Mouse (Mus musculus): ENCODE measurements at regions not wholly inside any gene's neighbourhood (a gene's known extent, or its start where the extent isn't known, plus 50 kb on each side); places are given as distances from the start of the nearest gene placed in this dataset.

DNA sequence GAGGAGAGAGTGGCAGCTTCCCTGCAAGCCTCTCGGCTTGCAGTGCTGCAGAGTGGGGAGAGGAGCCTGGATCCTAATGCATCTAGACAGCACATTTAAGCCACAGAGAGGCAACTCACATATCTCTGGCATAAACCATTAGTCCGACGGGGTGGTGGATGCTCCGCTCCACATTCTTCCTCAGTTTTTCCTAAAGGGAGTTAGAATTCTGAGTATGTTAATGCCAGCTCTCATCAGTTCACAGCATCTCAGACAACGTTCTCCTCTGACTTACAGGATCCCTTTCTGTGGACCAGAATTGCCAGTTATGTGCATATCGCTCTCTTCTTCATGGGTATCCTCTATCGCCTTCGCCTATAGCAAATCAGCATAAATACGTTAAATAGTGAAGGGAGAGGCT, 313.4 kb downstream of the Med10 start:
- no peak for ATAC-seq (replicated peaks; ENCODE audit: poor library complexity)

DNA sequence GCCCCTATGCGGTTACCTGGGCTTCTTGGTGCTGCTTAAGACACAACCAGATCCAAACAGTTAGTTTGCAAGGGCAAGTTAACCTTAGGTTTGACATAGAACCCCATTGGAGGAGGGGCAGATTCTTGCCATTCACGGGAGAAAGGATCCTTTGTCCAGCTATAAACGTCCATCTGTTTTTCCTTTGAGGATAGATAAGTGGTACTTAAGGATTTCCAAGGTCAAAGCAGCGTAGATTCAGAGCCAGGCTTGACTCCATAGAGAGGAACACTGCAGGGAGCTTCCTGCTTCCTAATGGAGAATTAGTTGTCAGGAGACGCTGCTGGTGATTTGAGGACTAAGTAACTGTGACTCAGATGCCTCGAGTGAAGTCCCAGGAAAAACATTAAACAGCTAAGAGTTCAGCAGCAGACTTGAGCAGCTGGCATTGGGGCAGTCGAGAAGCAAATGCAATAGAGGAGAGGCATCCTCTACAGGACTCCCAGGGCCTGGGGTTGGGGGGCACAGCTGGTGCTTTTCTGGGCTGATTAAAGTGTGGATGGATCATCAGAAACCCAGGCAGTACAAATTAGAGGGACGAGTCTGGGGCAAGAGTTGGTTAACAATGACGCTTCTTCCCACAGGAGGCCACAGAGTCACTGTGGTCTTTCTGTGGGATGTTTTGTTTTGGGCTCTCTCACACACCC, 322.8 kb downstream of the Med10 start:
- ATAC-seq (replicated peaks; ENCODE audit: poor library complexity), result no peak

DNA sequence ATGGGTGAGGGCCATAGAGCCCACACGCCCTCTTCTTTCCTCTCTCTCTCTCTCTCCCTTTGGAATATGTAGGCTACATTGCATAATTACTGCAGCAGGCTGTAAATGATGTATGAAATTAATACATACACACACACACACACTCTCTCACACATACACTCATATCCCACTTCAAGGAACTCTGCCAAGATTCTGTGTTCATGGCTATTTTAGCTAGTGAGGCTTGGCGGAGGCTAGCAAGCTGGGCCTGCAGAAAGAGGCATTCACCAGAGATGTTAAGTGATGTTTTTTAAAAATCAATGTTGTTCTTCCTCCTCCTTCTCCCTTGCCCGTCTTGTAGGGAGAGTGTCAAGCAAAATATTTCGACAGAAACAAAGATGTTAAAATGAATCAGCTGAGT, 325.1 kb downstream of the Med10 start:
- ATAC-seq (replicated peaks; ENCODE audit: poor library complexity), result no peak

DNA sequence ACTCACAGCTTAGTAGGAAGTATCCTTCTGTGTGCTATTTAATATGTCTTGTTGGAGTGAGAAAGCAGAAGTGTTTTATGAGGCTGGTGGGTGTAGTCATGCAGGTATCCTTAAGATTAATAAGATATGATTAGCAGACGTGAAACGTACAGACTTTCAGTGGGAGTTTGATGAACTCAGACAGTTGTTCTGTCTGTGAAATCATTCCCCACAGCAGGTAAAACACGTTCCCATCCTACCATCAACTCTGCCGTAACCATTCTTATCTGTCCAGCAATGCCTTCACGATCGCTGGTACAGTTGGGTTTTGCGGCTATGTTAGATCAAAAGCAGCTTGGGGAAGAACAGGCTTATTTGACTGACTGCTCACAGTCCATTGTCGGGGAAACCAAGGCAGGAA, 332.3 kb downstream of the Med10 start:
- no peak for ATAC-seq (replicated peaks; ENCODE audit: poor library complexity)

DNA sequence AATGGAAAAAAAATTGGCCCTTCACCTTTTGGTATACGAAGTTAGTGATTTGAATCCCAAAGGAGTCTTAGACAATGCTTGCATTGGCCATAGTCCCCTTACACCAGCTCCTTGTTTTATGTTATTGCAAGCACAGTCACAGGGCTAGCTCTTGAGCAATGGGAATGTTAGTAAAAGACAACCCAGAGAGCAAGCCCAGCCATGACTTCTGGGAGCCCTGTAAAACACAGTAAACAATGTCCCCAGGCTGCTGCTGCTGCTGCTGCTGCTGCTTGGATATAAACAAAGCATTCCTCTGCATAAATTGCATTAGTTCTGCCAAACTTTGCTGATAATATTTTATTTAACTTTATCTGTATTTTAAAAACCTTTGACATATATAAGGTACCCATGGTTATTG, 334.0 kb downstream of the Med10 start:
- no peak for ATAC-seq (replicated peaks; ENCODE audit: poor library complexity)

DNA sequence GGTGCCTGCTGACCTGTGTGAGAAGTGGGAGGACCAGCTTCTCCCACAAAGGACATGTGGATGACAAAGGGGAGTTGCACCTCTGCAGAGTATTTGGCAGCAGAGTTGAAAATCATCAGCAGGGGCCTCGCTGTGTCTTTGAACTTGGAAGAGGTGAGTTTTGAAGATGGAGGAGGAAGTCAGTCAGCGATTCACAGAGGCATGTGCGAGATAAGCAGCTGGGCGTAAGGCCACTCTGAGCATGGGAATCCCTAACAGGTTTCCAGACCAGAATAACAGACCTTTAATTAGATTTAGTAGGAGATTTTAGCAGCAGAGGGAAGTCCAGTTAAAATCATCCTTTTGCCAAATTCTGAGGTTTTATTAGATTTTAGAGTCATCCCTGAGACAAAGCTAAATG, 342.3 kb downstream of the Med10 start:
- no peak for ATAC-seq (replicated peaks; ENCODE audit: poor library complexity)

DNA sequence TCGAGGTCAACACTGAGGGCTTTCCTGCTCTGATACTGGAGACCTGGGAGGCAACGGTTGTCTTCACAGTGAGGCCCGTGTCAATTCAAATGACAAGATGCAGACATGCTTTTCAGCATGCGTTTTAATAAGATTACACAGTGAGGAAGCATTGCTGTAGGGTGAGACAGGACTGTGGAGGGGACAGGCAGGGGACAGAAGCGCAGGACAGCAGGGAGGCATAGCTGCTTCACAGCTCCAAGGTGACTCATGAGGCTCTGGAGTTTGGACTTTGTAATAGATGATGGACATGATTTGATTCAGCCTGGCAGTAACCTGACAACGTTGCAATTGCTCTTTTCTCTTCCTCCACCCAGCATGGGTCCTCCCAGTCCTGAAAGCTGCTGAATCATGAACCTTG, 343.3 kb downstream of the Med10 start:
- ATAC-seq (replicated peaks; ENCODE audit: poor library complexity), result no peak

DNA sequence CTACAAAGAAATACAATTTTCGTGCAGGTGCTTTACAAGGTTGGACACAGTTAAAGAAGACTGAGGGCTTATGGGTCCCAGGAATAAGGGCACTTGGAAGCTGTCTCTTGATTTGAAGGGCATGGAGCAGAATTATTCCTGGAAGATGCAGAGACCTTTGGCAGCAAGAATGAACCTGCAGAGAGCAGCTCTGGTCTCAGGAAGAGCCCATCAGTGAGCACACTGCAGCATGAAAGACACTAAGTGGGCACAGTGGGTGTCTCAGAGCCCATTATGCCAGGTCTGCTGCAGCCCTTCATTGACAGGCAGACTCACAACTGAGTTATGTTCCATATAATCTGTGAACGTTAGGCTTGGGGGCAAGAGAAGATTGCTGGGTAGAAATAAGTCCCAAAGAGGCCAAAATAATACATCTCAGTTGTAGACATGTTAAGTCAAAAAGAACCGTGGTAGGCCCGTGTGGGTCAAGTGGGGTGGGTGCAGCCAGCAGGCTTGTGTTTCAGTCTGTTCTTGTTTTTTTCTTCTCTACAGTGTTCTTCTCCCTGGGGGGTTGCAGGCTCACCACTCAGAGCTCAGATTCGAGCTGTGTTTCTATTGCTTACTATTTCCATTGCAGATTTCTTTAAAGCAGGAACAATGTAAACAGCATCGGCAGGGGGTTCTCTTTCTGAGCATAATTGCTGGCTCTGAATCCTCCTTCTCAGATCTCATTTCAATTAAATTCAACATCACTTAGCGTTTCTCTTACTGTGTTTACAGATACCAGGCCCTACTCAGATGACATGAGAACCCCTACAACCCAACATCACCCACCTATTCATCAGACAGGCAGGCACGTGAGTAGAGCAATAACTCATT, 347.1 kb downstream of the Med10 start:
- ATAC-seq (replicated peaks; ENCODE audit: poor library complexity), result no peak

DNA sequence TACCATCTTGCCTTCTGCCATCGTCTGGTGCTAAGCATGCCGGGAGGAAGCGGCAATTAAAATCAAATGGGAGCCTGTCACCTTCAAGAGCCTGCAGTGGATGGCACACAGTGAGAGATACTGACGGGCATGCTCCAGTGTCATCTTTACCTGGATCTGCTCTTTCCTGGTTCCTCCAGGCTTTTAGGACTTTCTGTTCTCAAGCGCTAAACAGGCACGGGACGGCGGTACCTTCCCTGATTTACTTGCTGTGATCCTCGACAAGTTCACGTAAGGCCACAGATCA, 347.6 kb downstream of the Med10 start:
- no peak for ATAC-seq (replicated peaks; ENCODE audit: poor library complexity)

DNA sequence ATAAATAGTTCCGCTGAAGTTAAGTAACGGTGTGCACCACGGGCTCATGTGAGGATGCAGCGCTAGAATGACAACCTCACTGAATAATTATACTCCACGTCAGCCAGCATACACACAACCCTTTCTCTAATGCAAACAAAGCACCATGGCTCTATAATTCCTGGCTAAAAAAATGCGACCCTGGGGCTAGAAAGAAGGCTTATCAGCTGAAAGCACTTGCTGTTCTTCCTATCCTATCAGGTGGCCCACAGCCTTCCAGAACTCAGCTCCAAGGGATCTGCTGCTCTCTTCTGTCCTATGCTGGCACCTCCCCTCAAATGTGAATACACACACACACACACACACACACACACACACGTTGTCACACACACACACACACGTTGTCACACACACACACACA, 350.9 kb downstream of the Med10 start:
- no peak for ATAC-seq (replicated peaks; ENCODE audit: poor library complexity)

DNA sequence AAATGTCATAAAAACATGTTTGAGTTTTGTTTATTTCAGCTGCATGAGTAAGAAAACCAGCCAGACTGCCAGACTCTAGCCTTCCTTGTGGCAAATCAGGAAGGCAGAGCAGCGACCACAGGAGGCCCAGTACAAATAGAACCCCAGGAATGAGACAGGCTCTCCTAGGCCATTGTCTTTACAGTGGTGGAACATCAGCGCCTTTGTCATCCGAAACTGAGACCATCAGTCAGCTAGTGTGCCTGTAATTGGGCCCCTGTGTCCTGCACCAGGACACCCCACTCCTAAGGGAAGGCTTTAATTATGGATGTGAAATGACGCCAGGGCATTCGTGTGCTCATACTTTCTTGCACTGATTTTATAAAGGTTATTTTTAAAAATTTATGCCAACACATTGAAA, 353.4 kb downstream of the Med10 start:
- ATAC-seq (replicated peaks; ENCODE audit: poor library complexity), result no peak

DNA sequence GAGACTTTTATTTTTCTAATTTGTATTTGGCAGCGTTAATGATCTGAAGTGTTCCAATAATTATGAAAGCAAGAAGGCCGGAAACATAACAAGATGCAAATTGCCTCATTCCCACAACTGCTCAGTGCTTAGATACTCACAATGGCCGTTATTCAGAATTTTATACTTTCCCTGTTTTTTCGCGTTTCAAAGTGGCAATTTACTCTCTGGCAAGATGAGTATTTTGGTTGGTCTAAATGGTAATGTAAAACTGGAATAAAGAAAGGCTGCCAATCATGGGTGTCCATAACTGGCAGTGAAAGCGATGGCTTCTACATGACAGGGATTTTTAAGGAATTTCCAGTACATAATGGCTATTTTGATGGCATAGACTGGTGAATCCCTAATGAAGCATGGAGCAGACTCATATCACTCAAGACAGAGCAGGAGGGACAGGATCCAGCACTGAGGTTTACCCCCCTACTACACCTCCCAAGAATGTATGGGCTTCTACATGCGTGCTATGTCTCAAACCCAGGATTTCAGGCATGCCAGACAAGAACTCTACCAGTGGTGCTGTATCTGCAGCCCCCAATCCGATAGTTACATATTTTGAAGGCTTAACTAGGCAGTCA, 354.9 kb downstream of the Med10 start:
- ATAC-seq (replicated peaks; ENCODE audit: poor library complexity), result no peak

DNA sequence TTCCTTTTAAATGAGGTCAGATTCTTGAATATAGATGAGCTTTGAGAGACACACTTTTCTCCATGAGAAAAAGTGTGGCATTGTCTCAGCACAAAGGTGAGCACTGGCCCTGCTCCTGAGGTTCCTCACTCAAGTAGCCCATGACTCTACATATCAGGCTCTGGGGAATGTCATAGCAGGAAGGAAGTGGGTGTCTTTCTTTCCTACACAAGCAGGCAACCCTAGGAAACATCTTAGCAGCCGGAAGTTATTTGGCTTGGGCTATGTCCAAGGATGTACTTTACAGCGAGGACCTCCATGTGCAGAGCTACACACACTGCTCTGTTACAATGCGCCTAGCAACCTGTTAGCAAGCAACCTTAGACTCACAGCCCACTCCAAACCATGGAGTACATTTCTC, 356.9 kb downstream of the Med10 start:
- ATAC-seq (replicated peaks; ENCODE audit: poor library complexity), result no peak

DNA sequence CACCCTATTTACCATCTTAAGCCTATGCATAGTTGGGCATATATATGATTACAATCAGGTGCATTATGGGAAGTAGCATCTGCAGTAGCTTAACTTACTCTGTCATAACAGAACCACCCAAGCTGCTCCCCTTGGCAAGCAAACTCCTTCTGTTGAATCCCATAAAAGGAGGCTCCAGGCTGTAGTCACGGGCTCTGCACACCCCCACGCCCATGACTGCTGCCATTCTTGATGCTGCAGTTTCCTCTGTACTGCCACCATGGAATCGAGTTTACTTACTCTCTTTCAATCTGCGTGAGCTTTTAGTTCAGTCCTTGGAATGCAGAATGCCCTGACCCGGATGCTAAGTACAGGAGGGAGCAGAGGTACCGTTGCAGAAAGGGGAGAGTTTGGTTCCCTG, 357.4 kb downstream of the Med10 start:
- no peak for ATAC-seq (replicated peaks; ENCODE audit: poor library complexity)

DNA sequence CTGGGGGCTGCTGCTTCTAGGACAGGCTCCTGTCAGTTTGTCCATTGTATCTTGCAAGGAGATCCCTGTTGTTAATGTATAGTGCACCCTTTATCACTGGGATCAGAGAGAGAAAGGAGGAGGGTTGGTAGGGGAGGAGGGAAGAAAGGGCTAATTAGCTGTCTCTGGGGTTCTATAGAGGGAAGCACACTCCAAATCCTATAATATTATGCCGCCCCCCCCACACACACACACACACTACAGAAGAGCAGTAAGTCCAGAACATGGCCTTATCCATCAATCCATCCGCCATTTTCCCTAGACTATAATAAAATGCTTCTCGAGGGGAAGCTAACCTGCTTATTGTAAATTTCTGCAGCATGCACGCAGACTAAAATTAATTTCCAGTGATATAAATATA, 359.9 kb downstream of the Med10 start:
- ATAC-seq (replicated peaks; ENCODE audit: poor library complexity), result no peak

DNA sequence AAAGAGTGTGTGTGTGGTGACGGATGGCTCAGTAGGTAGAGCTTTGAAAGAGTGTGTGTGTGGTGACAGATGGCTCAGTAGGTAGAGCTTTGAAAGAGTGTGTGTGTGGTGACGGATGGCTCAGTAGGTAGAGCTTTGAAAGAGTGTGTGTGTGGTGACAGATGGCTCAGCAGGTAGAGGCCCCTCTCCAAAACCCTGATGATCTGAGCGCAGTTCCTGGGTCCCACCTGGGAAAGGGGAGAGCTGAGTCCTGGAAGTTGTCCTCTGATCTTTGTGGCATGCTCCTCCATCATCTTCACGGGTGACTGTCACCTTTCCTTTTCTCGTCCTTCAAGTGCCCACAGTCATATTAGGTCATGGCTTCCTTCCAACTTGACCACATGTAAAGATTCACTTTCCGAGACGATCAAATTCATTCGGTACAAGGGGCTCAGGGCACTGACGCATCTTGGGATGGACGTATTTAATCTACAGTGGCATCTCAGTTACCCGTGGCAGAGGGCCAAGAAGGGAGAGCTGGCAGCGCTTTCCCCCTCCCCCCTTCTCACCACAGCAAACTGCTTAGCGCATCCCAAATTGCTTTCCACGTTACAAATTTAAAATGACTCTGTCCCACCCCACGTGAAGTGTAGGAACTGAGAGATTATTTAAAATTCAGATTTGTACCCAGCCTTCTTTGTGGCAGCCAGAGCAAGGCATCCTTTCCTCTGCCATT, 363.5 kb downstream of the Med10 start:
- ATAC-seq (replicated peaks; ENCODE audit: poor library complexity), result no peak

DNA sequence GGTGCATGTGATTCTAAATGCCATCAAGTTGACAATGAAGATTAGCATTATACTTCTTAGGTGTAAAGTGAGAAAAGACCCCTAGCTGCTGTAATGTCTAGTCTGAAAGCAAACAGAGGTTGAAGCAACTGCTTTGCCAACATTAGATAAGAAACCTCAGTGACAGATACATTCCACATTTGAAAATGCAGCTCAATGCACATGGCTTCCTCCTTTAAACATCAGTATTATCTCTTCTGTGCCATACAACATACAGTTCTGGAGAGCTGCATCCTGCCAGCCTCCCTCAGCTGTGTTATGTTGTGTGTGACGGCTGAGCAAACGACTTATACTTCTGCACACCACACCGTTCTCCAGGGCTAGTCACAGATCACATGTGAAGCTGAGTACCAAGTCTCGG, 365.6 kb downstream of the Med10 start:
- ATAC-seq (replicated peaks; ENCODE audit: poor library complexity), result no peak

DNA sequence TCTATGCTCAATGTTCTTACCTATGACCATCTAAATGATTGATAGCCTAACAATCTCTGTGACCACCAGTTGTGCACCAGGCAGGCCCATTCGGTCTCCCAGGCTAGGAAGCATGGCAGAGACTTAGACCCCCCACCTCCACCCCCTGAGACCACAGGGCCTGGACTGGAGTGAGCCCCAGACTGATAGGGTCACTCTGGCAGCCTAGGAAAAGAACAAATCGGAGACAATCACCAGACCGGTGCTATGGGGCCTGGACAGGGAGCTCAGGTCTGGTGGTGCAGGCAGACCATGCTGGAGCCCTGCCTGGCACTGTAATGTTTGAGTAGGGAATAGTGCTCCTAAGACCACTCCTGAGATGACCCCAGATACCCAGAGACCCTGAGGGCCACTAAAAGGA, 366.7 kb downstream of the Med10 start:
- ATAC-seq (replicated peaks; ENCODE audit: poor library complexity), result no peak

DNA sequence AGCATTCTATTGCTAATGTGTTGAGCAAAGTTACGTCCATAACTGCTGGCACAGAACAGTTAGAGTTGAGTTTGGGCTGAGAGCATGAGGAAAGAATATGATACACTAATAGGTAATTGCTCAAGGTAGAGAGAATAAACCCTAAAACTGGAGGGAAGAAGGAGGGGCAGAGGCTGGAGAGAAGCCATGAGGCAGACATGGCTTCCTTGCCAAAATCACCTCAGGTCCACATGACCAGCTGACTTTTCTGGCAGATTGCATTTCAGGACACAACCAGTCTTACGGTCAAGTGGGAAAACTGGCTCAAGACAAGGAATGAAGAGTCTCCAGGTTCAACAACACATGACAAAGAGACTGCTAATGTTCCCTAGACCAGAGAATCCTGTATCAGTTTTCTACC, 374.9 kb downstream of the Med10 start:
- ATAC-seq (replicated peaks; ENCODE audit: poor library complexity), result no peak

DNA sequence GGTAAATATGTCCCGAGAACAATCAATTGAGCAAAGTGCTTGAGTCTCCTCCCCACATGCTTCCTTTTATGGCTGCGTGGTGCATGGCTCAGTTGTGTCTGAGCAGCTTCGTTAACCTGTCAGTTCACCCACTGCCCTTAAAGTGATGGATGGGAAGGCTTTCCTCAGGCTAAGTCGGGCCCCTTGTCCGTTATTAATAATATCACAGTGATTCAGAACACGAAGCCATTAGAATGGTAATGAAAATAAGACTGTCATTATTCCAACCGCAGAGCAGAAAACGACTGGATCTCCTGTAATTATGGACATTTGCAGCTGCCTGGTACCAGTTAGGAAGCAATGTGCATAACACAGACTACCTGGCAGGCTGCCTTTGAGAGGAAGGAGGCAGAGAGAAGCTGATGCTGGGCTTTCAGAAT, 375.9 kb downstream of the Med10 start:
- no peak for ATAC-seq (replicated peaks; ENCODE audit: poor library complexity)

DNA sequence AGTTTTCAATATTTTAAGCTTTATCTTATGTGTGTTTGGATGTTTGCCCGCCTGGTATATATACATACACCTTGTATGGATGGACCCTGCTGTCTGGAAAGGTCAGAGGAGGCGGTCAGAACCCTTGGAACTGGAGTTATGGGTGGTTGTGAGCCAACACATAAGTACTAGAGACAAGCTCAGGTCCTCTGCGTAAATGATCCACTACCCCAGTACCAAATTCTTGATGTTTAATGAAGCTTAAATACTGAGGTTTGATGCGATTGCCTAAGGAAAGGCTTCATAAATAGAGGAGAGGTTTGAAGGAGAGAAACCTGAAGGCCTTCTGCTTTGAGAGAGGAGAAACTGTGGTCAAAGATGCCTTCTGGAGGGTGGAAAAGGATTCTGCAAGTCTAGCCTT, 388.8 kb downstream of the Med10 start:
- ATAC-seq (replicated peaks; ENCODE audit: poor library complexity), result no peak
